Mouse (Mus musculus): ENCODE measurements around the gene Matn4. TPM values are rescaled to one million over a fixed set of nuclear protein-coding genes. Genes with fewer than 3 reads are reported as not detected.
"Not testable (repeated sequence)": the region's sequence is repeated elsewhere in the genome, so short reads cannot be mapped to it uniquely, and the experiment has no call there.

Matn4 gene
- polyA plus RNA-seq, 2 experiments from 2014 or later = 0.32 TPM; not detected in 1

DNA sequence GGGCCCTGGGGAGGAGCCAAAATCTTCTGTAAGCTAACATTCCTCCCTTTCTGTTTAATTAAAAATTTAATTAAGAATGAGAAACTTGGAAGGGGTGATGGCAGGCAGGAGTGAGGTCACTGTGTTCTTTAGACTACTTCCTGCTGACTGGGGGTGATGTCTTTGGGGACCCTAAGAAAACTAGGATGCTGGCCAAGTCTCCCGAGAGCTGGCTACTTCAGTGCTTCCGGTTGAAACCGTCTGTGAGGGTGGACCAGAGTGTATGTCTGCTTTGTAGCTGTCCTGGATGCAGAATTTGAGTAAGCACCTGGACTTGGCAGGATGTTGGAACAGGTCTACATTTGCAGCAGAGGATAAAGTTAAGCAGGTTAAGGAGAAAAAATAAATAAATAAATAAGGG lies 38.0 kb downstream of the Matn4 start:
- ATAC-seq = no peak

- no peak for ATAC-seq
Observed at GRCm38 (mm10) chr2:164360974-164361657, 43.8 kb downstream of the Matn4 start.

- ATAC-seq = no peak
Observed at GRCm38 (mm10) chr2:164359668-164360067, 45.3 kb downstream of the Matn4 start.

DNA sequence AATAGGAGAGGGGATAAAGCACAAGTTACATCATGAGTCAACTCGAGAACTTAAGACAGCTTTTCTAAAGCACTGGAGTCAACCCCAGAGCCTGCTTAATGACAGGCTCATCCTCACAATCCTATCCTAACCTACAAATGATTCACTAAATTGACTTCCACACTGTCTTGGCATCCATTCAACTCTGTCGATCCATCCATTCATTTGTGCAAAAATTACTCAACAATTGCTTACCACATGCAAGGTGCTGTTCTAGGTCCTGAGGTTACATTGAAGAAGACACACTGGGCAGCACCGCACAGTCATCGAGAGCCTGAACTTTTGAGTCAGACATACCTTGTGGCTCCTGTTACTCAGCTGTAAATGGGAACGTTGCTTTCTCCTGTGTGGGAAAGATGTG lies 45.9 kb downstream of the Matn4 start:
- no peak for ATAC-seq

DNA sequence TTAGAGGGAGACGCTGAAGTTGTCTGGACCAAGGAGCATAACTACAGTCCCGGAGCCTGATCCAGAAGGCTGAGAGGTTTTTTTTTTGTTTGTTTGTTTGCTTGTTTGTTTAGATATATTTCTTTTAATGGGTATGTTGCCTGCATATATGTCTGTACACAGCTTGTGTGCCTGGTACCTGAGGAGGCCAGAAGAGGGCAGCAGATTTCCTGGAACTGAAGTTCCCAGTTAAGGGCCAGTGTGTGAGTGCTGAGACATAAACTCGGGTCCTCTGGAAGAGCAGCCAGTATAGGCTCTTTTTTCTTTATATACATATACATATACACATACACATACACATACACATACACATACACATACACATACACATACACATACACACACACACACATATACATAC lies 46.6 kb downstream of the Matn4 start:
- no peak for ATAC-seq

DNA sequence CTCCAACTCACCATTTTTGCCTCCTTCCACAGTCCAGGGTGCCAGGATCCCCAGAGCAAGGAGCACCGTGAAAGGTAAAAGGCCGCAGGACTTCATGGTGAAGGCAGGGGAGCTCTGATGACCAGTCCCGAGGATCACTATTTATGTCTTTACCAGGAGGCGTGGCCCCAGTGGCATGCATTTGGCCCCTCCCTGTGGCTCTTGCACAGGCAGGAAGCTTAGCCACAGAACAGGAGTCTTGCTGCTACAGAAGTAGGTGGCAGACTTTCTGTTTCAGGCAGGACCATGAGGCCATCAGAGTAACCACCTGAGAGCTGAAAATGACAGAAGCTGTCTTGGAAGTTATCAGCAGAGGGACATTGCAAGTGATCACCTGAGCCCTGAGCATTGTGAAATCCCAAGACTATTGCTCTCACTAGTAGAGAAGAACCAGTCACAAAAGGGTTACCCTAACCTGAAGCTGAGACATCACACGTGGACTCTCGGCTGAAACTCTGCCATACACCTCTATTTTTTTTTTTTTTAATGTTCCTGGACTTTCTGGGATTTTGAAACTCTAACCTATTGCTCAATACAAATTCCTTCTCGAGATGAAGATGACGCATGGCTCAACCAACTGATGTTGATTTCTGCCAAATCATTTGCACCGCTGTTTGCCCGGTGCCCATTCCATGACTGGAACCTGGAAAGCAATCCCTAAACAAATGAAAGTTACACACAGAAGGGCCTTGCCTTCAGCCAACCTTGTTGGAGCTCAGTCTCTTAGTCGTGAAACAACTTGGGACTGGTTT lies 48.6 kb downstream of the Matn4 start:
- no peak for ATAC-seq

DNA sequence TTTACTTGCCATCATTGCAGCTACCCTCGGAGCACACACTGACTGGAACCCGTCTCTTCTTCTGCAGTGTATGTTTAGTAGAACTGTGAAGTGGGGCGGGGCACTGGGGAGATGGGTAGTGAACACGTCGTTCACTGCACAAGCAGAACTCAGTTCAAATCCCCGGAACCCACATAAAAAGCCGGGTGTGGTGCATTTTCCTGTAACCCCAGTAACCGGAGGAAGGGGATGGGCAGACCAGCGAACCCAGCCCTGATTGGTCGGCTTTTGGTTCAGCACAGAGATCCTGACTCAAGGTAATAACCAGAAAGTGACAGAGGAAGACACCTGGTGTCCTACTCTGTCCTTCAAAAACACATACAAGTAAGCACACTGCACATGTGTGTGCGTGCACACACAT lies 51.6 kb downstream of the Matn4 start:
- ATAC-seq = no peak

DNA sequence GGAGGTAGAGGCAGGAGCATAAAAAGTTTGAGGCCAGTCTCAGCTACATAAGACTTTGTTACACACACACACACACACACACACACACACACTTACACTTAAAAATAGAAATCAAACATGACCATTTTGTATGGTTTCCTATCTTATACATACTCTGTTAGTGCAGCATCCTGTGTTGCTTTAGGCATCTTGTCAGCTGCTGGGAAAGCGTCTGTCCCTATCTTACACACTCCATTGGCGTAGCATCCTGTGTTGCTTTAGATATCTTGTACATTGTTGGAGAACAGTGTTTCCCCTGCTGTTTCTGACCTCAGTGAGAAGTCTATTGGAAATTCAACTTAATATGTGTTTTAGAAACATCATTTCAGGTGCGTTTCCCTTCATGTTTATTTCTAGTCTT lies 52.3 kb downstream of the Matn4 start:
- ATAC-seq = no peak

GRCm38 (mm10) chr2:164348980-164349379 lies 56.0 kb downstream of the Matn4 start:
- ATAC-seq = no peak

DNA sequence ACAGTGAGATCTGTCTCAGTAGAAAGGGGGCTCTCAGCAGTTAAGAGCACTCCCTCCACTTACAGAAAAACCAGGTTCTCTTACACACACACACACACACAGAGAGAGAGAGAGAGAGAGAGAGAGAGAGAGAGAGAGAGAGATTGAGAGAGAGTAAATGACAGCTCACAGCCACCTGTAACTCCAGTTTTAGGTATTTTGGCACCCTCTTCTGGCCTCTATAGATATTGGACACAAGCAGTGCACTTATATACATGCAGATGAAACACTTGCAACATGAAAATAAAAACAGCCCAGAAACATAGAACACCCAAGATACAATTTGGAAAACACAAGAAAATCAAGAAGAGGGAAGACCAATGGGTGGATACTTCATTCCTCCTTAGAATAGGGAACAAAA lies 57.3 kb downstream of the Matn4 start:
- ATAC-seq = not testable (repeated sequence)

DNA sequence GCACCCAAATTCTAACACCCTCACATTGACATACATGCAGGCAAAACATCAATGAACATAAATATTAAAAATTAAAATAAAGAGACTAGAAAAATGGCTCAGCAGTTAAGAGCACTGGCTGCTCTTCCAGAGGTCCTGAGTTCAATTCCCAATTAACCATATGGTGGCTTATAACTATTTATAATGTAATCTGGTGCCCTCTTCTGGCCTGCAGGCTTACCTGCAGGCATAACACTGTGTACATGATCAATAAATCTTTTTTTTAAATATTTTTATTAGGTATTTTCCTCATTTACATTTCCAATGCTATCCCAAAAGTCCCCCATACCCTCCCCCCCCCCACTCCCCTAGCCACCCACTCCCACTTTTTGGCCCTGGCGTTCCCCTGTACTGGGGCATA lies 61.2 kb downstream of the Matn4 start:
- not testable (repeated sequence) for ATAC-seq

Other genes starting within 250 kb of the Matn4 start
- gene Kcns1, start 234.0 kb downstream of the Matn4 start, polyA plus RNA-seq (2017; shearing (Covaris generic)) = under 1 TPM in 1 of 2 experiments, not detected in 1; 0.12 TPM
- gene Wfdc5, start 222.4 kb downstream of the Matn4 start, polyA plus RNA-seq (2017; shearing (Covaris generic)) = not detected
- gene Wfdc12, start 214.6 kb downstream of the Matn4 start, polyA plus RNA-seq (2017; shearing (Covaris generic)) = not detected
- not detected for gene Wfdc15a, start 205.0 kb downstream of the Matn4 start, polyA plus RNA-seq (2017; shearing (Covaris generic))
- not detected for gene Wfdc15b, start 183.5 kb downstream of the Matn4 start, polyA plus RNA-seq (2017; shearing (Covaris generic))
- not detected for gene Svs2, start 166.7 kb downstream of the Matn4 start, polyA plus RNA-seq (2017; shearing (Covaris generic))
- not detected for gene Svs3b, start 148.5 kb downstream of the Matn4 start, polyA plus RNA-seq (2017; shearing (Covaris generic))
- not detected for gene Svs4, start 126.7 kb downstream of the Matn4 start, polyA plus RNA-seq (2017; shearing (Covaris generic))
- gene Svs3a, start 115.9 kb downstream of the Matn4 start, polyA plus RNA-seq (2017; shearing (Covaris generic)) = not detected
- gene Svs6, start 88.4 kb downstream of the Matn4 start, polyA plus RNA-seq (2017; shearing (Covaris generic)) = not detected
- gene Svs5, start 72.4 kb downstream of the Matn4 start, polyA plus RNA-seq (2017; shearing (Covaris generic)) = not detected
- 1 to 10 TPM; 3.4 to 4.2 TPM for gene Slpi, start 16.1 kb downstream of the Matn4 start, polyA plus RNA-seq (2017; shearing (Covaris generic))
- not detected for gene Rbpjl, start 2.0 kb downstream of the Matn4 start, polyA plus RNA-seq (2017; shearing (Covaris generic))
- gene Sdc4, start 38.7 kb upstream of the Matn4 start, polyA plus RNA-seq (2017; shearing (Covaris generic)) = 10 to 100 TPM; 13.8 to 23.7 TPM
- 10 to 100 TPM; 29.7 to 33.4 TPM for gene Sys1, start 51.8 kb upstream of the Matn4 start, polyA plus RNA-seq (2017; shearing (Covaris generic))
- gene Gm20458, start 55.8 kb upstream of the Matn4 start, polyA plus RNA-seq (2017; shearing (Covaris generic)) = 1 to 10 TPM in 1 of 2 experiments, not detected in 1; 3.7 TPM
- under 1 TPM in 1 of 2 experiments, not detected in 1; 0.37 TPM for gene Trp53tg5, start 68.6 kb upstream of the Matn4 start, polyA plus RNA-seq (2017; shearing (Covaris generic))
- gene Dbndd2, start 80.9 kb upstream of the Matn4 start, polyA plus RNA-seq (2017; shearing (Covaris generic)) = 1 to 10 TPM; 2.1 to 6.8 TPM
- gene Pigt, start 92.4 kb upstream of the Matn4 start, polyA plus RNA-seq (2017; shearing (Covaris generic)) = 10 to 100 TPM; 19.6 to 47.7 TPM
- gene Wfdc2, start 157.3 kb upstream of the Matn4 start, polyA plus RNA-seq (2017; shearing (Covaris generic)) = not detected
- not detected for gene Spint3, start 168.3 kb upstream of the Matn4 start, polyA plus RNA-seq (2017; shearing (Covaris generic))
- not detected for gene Wfdc6a, start 180.3 kb upstream of the Matn4 start, polyA plus RNA-seq (2017; shearing (Covaris generic))
- gene Eppin, start 188.4 kb upstream of the Matn4 start, polyA plus RNA-seq (2017; shearing (Covaris generic)) = not detected
- gene Wfdc6b, start 208.4 kb upstream of the Matn4 start, polyA plus RNA-seq (2017; shearing (Covaris generic)) = not detected
- gene Wfdc8, start 208.5 kb upstream of the Matn4 start, polyA plus RNA-seq (2017; shearing (Covaris generic)) = not detected
- gene Wfdc16, start 233.6 kb upstream of the Matn4 start, polyA plus RNA-seq (2017; shearing (Covaris generic)) = not detected